Mouse (Mus musculus) hindbrain, postnatal 0 days (tissue): ENCODE data around the gene Gtpbp2. TPM values are rescaled to one million over a fixed set of nuclear protein-coding genes. Genes with fewer than 3 reads are reported as not detected.

Experiments used
- ATAC-seq: fragments of 200-750 bp; cut with Nextera tagmentation; 2 replicates; pipeline ENCODE4 v1.8.0; 2017; ENCODE audit warnings: mild to moderate bottlenecking, moderate TSS enrichment, moderate library complexity
- DNase-seq: peaks from one replicate; pipeline ENCODE4 v3.0.0-alpha.2; 2015; ENCODE audit warnings: low spot score
- H3K27ac ChIP-seq: fragments of 300-500 bp; sonication (generic); 2 replicates; pipeline ENCODE4 v1.5.1; 2014; ENCODE audit warnings: mild to moderate bottlenecking
- H3K27me3 ChIP-seq: fragments of 300-500 bp; sonication (generic); 2 replicates; pipeline ENCODE4 v1.6.1; 2014; ENCODE audit warnings: low read length, mixed read lengths; ENCODE audit not compliant: insufficient read depth
- H3K36me3 ChIP-seq: fragments of 300-500 bp; sonication (generic); 2 replicates; pipeline ENCODE4 v1.6.1; 2014; ENCODE audit warnings: low read length, mixed read lengths; ENCODE audit not compliant: insufficient read depth
- H3K4me1 ChIP-seq: fragments of 300-500 bp; sonication (generic); 2 replicates; pipeline ENCODE4 v1.6.1; 2014; ENCODE audit warnings: antibody characterized with exemption, low read length, mixed read lengths; ENCODE audit not compliant: insufficient read depth
- H3K4me2 ChIP-seq: fragments of 300-500 bp; sonication (generic); 2 replicates; pipeline ENCODE4 v1.6.1; 2014; ENCODE audit warnings: low read depth, mild to moderate bottlenecking, low read length, moderate library complexity, mixed read lengths
- H3K4me3 ChIP-seq: fragments of 300-500 bp; sonication (generic); 2 replicates; pipeline ENCODE4 v1.5.1; 2014; ENCODE audit warnings: low read length
- H3K9ac ChIP-seq: fragments of 300-500 bp; sonication (generic); replicated peaks from 2 replicates; pipeline ENCODE4 v1.6.1; 2014; ENCODE audit warnings: mild to moderate bottlenecking, low read length, moderate library complexity, mixed read lengths
- H3K9me3 ChIP-seq: fragments of 300-500 bp; sonication (generic); 2 replicates; pipeline ENCODE4 v1.6.1; 2016; ENCODE audit warnings: low read length, mixed read lengths
- CTCF ChIP-seq: IDR thresholded peaks from 2 replicates; pipeline ENCODE4 v1.5.1; 2016; ENCODE audit warnings: antibody characterized with exemption, control low read depth, low read depth
- WGBS: fragments of 180-500 bp; shearing (Covaris S2); extraction: QIAGEN DNeasy Blood & Tissue Kit; methylation state at CpG from one replicate; pipeline ENCODE4 v1.1.7; 2014; 5-methylcytosine and 5-hydroxymethylcytosine counted together
- polyA plus RNA-seq: library from polyadenylated mRNA; unstranded; fragments of >200 nt; fragmentation: Nextera tagmentation; extraction: Ambion mirVana; gene quantifications from 2 replicates; pipeline ENCODE4 v1.2.1, GENCODE M21; 2015
- total RNA-seq: library from RNA; depleted of rRNA; stranded (reverse); fragments of >200 nt; gene quantifications from 2 replicates; pipeline ENCODE4 v1.2.3, GENCODE M21; 2014

The Gtpbp2 gene
- total and polyA plus RNA-seq, 2 experiments from 2014 or later = 25.8 to 94.8 TPM

DNA sequence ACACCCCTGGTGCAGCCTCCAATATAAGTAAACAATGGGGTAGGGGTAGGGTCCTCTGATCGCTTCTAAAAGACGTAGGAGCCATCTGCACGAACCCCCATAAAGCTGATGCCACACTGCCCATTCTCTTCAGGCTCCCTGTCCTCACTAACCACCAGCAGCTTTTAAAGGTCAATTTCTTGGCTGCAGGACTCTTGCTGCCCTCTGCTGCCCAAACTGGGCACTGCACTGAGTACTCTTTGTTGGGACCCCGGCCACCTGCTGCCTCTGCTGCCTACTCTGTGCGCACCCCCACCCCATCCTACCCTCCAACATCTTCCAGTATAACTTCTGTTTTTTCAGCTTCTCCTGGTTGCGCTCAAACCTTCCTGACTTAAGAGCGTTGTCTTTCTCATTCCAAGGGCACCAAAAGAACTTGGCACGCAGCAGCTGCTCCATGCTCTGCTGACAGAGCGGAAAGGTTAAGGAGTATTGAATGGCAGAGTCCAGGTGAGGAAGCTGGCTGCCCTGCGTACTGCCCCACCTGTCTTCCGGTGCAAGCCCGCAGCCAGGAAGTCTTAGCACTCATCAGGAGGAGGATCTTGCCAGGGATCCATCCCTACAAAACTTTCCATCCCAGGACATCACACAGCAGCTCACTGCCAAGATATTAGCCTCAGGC lies 28.6 kb upstream of the Gtpbp2 start:
- peak; percentile 60 for ATAC-seq
- Histone ChIP-seq H3K4me3 (no peak overlapping the region), H3K27me3 (no peaks in the 10 kb centered on the region), H3K9ac (no peak overlapping the region), H3K9me3 (no peaks in the 10 kb centered on the region), H3K4me1 (no peaks in the 10 kb centered on the region), H3K36me3 (peaks cover 21% of the 10 kb centered on the region), H3K27ac (0 out of 2 replicates have a peak overlapping the region, but pooled peaks have one; percentile 32), H3K4me2 (no peak overlapping the region)
- DNase-seq = peak; percentile 84
- peak; percentile 94 for TF ChIP-seq CTCF
- WGBS = 16% methylated on average over 12 of the region's 12 CpGs

DNA sequence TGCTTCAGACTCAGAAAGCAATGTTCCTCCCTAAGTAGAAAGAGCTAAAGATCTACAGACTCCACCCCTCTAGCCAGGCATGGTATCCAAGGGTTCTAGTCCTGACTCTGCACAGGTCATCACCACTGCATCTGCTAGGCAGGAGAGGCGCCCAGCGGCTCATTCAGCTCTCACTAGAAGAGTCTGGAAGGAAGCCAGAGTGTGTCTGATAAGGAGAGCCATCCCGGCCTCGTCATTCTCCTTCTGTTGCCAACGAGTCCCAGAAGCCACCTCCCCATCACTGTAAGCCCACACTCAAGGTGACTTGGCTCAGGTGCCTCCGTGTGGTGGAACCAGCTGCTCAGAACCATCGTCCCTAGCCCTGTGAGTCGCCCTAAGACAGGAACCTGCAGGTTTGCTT lies 28.0 kb upstream of the Gtpbp2 start:
- Histone ChIP-seq H3K27me3 (no peaks in the 10 kb centered on the region), H3K27ac (no peak overlapping the region), H3K4me2 (no peak overlapping the region), H3K36me3 (peaks cover 16% of the 10 kb centered on the region), H3K4me3 (no peak overlapping the region), H3K9ac (no peak overlapping the region), H3K9me3 (no peaks in the 10 kb centered on the region), H3K4me1 (no peaks in the 10 kb centered on the region)
- WGBS = 62% methylated on average over 8 of the region's 8 CpGs
- no peak for TF ChIP-seq CTCF
- ATAC-seq (no peak), DNase-seq (no peak)

DNA sequence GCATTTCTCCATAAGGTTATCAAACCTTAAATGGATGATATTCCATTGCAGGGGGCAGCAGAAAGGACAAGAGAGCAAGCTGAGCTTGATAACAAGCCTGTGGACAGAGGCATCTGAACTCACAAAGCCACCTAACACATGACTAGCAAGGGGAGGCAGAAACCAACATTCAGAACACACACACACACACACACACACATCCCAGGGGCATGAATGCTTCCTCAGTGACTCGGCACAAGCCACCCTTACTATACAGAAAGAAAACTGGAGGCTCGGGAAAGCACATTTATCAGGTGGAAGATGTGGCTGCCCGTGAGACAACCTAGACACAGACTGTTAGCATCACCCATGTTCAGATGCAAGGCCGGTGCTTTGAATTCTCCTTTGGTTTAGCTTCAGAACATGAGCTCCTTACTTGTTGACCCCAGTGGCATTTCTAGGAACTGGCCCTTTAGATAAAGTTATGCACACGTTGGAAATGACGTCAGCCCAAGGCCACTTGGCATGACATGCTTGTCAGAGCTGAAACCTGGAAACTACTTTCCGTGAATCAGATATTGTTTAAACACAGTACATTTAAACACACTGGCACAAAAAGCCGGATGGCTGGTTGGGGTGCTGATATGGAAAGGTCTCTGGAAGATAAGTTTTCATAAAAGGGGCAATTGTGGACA lies 22.1 kb upstream of the Gtpbp2 start:
- ATAC-seq (no peak), DNase-seq (no peak)
- no peak overlapping the region for H3K9ac ChIP-seq
- no peaks in the 10 kb centered on the region for H3K27me3 ChIP-seq
- H3K27ac ChIP-seq = no peak overlapping the region
- no peaks in the 10 kb centered on the region for H3K36me3 ChIP-seq
- no peaks in the 10 kb centered on the region for H3K9me3 ChIP-seq
- peaks cover 4% of the 10 kb centered on the region; the same call in 1 of the 2 replicates for H3K4me1 ChIP-seq
- WGBS = 80% methylated on average over 8 of the region's 8 CpGs
- no peak overlapping the region for H3K4me3 ChIP-seq
- no peak overlapping the region for H3K4me2 ChIP-seq
- TF ChIP-seq CTCF = no peak

DNA sequence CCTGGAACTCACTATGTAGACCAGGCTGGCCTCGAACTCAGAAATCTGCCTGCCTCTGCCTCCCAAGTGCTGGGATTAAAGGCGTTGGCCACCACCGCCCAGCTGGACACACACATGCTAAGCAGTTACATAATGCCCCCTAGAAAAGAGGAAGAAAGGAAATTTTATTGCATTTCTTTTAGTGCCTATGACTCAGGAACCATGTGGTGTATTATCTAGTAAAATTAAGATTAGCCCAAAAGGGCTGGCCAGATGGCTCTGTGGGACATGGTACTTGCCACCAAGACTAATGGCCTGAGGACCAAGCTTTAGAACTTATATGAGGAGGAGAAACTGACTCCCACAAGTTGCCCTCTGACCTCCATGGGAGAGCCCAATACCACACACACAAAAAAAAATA lies 21.0 kb upstream of the Gtpbp2 start:
- DNase-seq (no peak), ATAC-seq (no peak)
- no peak overlapping the region for H3K4me3 ChIP-seq
- no peak for TF ChIP-seq CTCF
- no peak overlapping the region for H3K9ac ChIP-seq
- H3K27ac ChIP-seq = no peak overlapping the region
- no peaks in the 10 kb centered on the region for H3K9me3 ChIP-seq
- peaks cover 4% of the 10 kb centered on the region; the same call in 1 of the 2 replicates for H3K4me1 ChIP-seq
- no peak overlapping the region for H3K4me2 ChIP-seq
- 92% methylated on average over 3 of the region's 3 CpGs for WGBS
- H3K36me3 ChIP-seq = no peaks in the 10 kb centered on the region
- no peaks in the 10 kb centered on the region for H3K27me3 ChIP-seq

DNA sequence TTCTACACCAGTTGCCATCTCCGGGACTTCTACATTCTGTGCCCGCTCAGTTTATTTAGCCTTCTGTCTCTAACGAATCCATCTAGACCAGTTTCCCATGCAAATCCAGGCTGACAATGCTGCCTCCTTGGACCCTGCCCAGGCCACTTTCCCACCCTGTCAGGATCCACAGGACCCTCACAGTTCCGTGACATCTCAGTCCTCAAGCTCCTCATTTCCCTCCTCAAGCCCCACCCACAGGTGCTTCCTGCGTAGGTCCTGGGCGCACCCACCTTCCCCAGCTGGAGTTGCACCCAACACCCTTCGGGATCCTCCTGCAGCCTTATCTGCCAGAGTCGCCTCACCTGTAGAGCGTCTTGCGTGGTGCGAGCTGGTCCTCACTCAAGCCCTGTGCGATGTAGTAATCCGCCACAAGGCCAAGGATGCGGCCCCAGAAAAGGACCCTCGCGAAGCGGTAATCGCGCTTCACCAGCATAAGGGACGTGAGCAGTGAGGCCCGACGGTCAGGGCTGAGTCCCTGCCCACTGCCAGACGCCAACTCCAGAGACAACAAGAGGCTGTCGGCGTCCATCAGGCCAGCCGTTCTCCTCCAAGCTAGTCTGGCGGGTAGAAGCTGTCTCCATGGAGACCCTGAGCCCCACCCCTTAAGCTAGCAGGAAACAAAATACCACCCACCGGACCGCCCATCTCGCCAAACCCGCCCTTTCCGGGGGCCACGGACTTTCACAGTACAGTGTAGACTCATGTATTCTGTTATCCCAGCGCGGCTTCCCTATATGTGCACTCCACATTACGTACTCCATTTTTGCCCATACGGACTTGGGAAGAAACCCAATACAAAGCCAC lies 17.0 kb upstream of the Gtpbp2 start, which contains the start of gene Rsph9:
TSS of gene Rsph9 (minus strand) at position 639 of the 846 bp plus-strand sequence.
- Histone ChIP-seq H3K9ac (peak within 1 kb of the TSS; percentile 46), H3K9me3 (no peaks in the 10 kb centered on the region), H3K27ac (peak within 1 kb of the TSS; percentile 68; the same call in 1 of the 2 replicates), H3K27me3 (no peaks in the 10 kb centered on the region), H3K4me1 (peaks cover 4% of the 10 kb centered on the region; the same call in 1 of the 2 replicates), H3K4me2 (peak within 1 kb of the TSS; percentile 77), H3K4me3 (peak within 1 kb of the TSS; percentile 53), H3K36me3 (peaks cover 16% of the 10 kb centered on the region)
- TF ChIP-seq CTCF = 0 out of 2 replicates have a peak, but pooled peaks have one; percentile 4
- ATAC-seq = peak; percentile 98
- DNase-seq = peak; percentile 89
- 6% methylated on average over 37 of the region's 37 CpGs for WGBS

DNA sequence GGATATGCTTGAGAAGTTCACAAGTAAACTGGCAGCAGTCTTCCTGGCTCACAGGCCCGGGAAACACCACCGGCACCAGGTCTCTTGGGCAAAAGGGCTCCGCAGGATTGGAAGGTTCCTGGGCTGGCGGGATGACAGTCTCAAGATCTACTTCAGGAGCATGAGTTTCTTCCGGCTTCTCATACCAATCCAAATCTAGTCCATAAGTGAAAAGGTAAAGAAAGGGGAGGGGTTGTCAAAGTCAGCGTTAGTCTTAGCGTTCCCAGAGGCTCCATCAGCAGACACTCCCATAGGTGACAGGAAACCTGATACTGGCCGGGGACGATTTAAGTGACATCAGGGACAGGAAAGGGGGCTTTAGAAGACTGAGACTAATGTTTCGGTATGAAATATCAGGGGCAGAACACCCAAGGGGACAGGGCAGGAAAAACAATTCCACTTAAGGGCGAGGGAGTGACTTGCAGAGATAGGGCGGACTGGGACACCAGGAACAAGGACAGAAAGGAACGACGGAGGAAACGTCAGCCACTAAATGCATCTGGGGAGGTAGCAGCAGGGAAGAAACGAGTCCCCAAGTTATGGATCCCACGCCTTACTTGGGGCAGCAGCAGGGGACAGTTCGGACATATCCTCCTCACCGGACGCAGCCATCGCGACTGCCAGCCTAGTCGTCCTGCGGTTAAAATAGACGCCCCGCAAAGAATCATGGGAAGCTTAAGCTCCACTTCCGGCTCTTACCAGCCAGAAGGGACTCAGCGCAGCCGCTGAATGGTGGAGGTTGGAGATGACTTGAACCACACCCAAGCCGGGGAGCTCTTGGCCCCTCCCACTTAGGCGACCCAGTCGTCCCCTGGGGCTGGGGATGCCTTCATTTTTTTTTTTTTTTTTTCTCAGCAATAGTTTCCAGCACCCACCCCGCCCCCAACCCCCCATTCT lies 7.7 kb upstream of the Gtpbp2 start, which contains the start of gene Mad2l1bp:
TSS of gene Mad2l1bp (minus strand) at position 707 of the 936 bp plus-strand sequence.
- no peak for TF ChIP-seq CTCF
- H3K36me3 ChIP-seq = peaks cover 2% of the 10 kb centered on the region; the same call in 1 of the 2 replicates
- no peaks in the 10 kb centered on the region for H3K27me3 ChIP-seq
- peak within 1 kb of the TSS; percentile 65 for H3K4me3 ChIP-seq
- ATAC-seq = peak; percentile 91
- H3K9ac ChIP-seq = peak within 1 kb of the TSS; percentile 70
- peak within 1 kb of the TSS; percentile 98 for H3K4me2 ChIP-seq
- peak within 1 kb of the TSS; percentile 68; the same call in 1 of the 2 replicates for H3K27ac ChIP-seq
- peak; percentile 94 for DNase-seq
- H3K4me1 ChIP-seq = peaks cover 6% of the 10 kb centered on the region; the same call in 1 of the 2 replicates
- WGBS = 8% methylated on average over 32 of the region's 33 CpGs
- no peaks in the 10 kb centered on the region for H3K9me3 ChIP-seq
